Comparison of ENCODE assay signal across 8 mouse cellular contexts in genomic region chr10:61343950-61344349, GRCm38 (mm10). TPM values are rescaled to one million over a fixed set of nuclear protein-coding genes. Genes with fewer than 3 reads are reported as not detected.
DNase-seq lines count a peak whose midpoint lies in the region; ATAC-seq and TF ChIP-seq lines count a peak whose summit lies in the region.

No protein-coding gene starts in this region.

- peaks cover 35% of the 10 kb centered on the region for H3K36me3 ChIP-seq in midbrain, embryonic 10.5 days
- no peaks in the 10 kb centered on the region for H3K36me3 ChIP-seq in midbrain, embryonic 16.5 days (ENCODE audit: control insufficient read depth, insufficient read depth, low read length)
- H3K36me3 ChIP-seq in embryonic facial prominence, embryonic 11.5 days (replicated peaks; ENCODE audit: control insufficient read depth, insufficient read depth, low read depth, low read length): no peaks in the 10 kb centered on the region
- peaks cover 56% of the 10 kb centered on the region for H3K36me3 ChIP-seq in lung, embryonic 14.5 days (ENCODE audit: insufficient read depth)

- no peaks in the 10 kb centered on the region for H3K9me3 ChIP-seq in midbrain, embryonic 10.5 days (replicated peaks)
- H3K9me3 ChIP-seq in midbrain, embryonic 16.5 days (replicated peaks; ENCODE audit: control insufficient read depth, low read length, poor library complexity, severe bottlenecking): no peaks in the 10 kb centered on the region
- H3K9me3 ChIP-seq in embryonic facial prominence, embryonic 11.5 days (replicated peaks; ENCODE audit: control insufficient read depth, low read length): no peaks in the 10 kb centered on the region
- H3K9me3 ChIP-seq in lung, embryonic 14.5 days (ENCODE audit: low read depth, low read length): no peaks in the 10 kb centered on the region

- TF ChIP-seq CTCF in lung, embryonic 14.5 days (IDR thresholded peaks at IDR 0.05; ENCODE audit: low read depth): peak; percentile 84

- no peak overlapping the region for H3K27ac ChIP-seq in midbrain, embryonic 10.5 days (replicated peaks)
- H3K27ac ChIP-seq in midbrain, embryonic 16.5 days (ENCODE audit: low read length): no peak overlapping the region
- no peak overlapping the region for H3K27ac ChIP-seq in embryonic facial prominence, embryonic 11.5 days (replicated peaks; ENCODE audit: low read depth, low read length)
- H3K27ac ChIP-seq in lung, embryonic 14.5 days (ENCODE audit: low read depth): no peak overlapping the region

- H3K4me2 ChIP-seq in midbrain, embryonic 16.5 days (ENCODE audit: low read length): no peak overlapping the region
- H3K4me2 ChIP-seq in embryonic facial prominence, embryonic 11.5 days (ENCODE audit: low read depth, low read length): no peak overlapping the region
- no peak overlapping the region for H3K4me2 ChIP-seq in lung, embryonic 14.5 days

- H3K4me1 ChIP-seq in midbrain, embryonic 10.5 days: peaks cover 35% of the 10 kb centered on the region
- no peaks in the 10 kb centered on the region for H3K4me1 ChIP-seq in midbrain, embryonic 16.5 days (ENCODE audit: control insufficient read depth, insufficient read depth, low read length)
- no peaks in the 10 kb centered on the region for H3K4me1 ChIP-seq in embryonic facial prominence, embryonic 11.5 days (ENCODE audit: control insufficient read depth, insufficient read depth, low read length)
- no peaks in the 10 kb centered on the region for H3K4me1 ChIP-seq in lung, embryonic 14.5 days (ENCODE audit: insufficient read depth)

- no peak for ATAC-seq in midbrain, embryonic 16.5 days
- no peak for ATAC-seq in embryonic facial prominence, embryonic 11.5 days (replicated peaks; ENCODE audit: insufficient number of reproducible peaks, low FRiP score, low TSS enrichment, low read depth)
- no peak for ATAC-seq in lung, embryonic 14.5 days (ENCODE audit: insufficient read depth)
- no peak for ATAC-seq in activated CD4-positive, CD25-positive, alpha-beta regulatory T cell, adult 4 months

- 58% methylated on average over 8 of the region's 8 CpGs for whole genome bisulfite sequencing in midbrain, embryonic 10.5 days
- WGBS in midbrain, embryonic 16.5 days: 60% methylated on average over 8 of the region's 8 CpGs
- 68% methylated on average over 8 of the region's 8 CpGs for WGBS in embryonic facial prominence, embryonic 11.5 days
- 60% methylated on average over 8 of the region's 8 CpGs for WGBS in large intestine, adult 2 months
- 63% methylated on average over 8 of the region's 8 CpGs for WGBS in lung, embryonic 14.5 days

- no peak overlapping the region for H3K9ac ChIP-seq in midbrain, embryonic 16.5 days (ENCODE audit: low read depth, low read length)
- no peak overlapping the region for H3K9ac ChIP-seq in embryonic facial prominence, embryonic 11.5 days (replicated peaks; ENCODE audit: low read length)
- no peak overlapping the region for H3K9ac ChIP-seq in lung, embryonic 14.5 days

- H3K27me3 ChIP-seq in midbrain, embryonic 10.5 days (ENCODE audit: low read depth, poor library complexity, severe bottlenecking): no peaks in the 10 kb centered on the region
- no peaks in the 10 kb centered on the region for H3K27me3 ChIP-seq in midbrain, embryonic 16.5 days (ENCODE audit: control insufficient read depth, insufficient read depth, low read depth, low read length)
- no peaks in the 10 kb centered on the region for H3K27me3 ChIP-seq in embryonic facial prominence, embryonic 11.5 days (ENCODE audit: control insufficient read depth, insufficient read depth, low read length)
- H3K27me3 ChIP-seq in lung, embryonic 14.5 days (ENCODE audit: insufficient read depth, low read length): no peaks in the 10 kb centered on the region

- H3K4me3 ChIP-seq in midbrain, embryonic 10.5 days: no peak overlapping the region
- H3K4me3 ChIP-seq in midbrain, embryonic 16.5 days (ENCODE audit: low read depth, low read length): no peak overlapping the region
- no peak overlapping the region for H3K4me3 ChIP-seq in embryonic facial prominence, embryonic 11.5 days (ENCODE audit: low read depth, low read length)
- no peak overlapping the region for H3K4me3 ChIP-seq in lung, embryonic 14.5 days (ENCODE audit: low read depth, low read length)

- peak; percentile 66 for DNase-seq in midbrain, embryonic 10.5 days (ENCODE audit: low spot score)
- peak; percentile 87 for DNase-seq in adrenal gland, postnatal 14 days
- peak; percentile 63 for DNase-seq in embryonic facial prominence, embryonic 11.5 days (ENCODE audit: low spot score)
- peak; percentile 10 for DNase-seq in large intestine, adult 2 months (ENCODE audit: low read depth, low spot score)
- peak; percentile 78 for DNase-seq in lung, embryonic 14.5 days
- peak; percentile 74 for DNase-seq in right cerebral cortex, postnatal 4 days

RNA-seq across cellular contexts. Expression of gene Pald1, which starts 39.4 kb away (rescaled TPM):
- 35.8 and 36.1 TPM in 2 replicates for polyA plus RNA-seq in midbrain, embryonic 10.5 days (2016; fragmentation: Nextera tagmentation; extraction: Ambion mirVana)
- 20.2 and 20.6 TPM in 2 replicates for polyA plus RNA-seq in midbrain, embryonic 16.5 days (2015; fragmentation: Nextera tagmentation; extraction: Ambion mirVana)
- 41.8 and 44.5 TPM in 2 replicates for total RNA-seq in adrenal gland, postnatal 14 days (2021)
- 15.1 and 16.1 TPM in 2 replicates for polyA plus RNA-seq in embryonic facial prominence, embryonic 11.5 days (2014; fragmentation: Nextera tagmentation; extraction: Ambion mirVana)
- polyA plus RNA-seq in large intestine, adult 2 months (2012; rRNA removed): 3.3 and 4.0 TPM in 2 replicates
- 44.1 and 47.5 TPM in 2 replicates for polyA plus RNA-seq in lung, embryonic 14.5 days (2014; fragmentation: Nextera tagmentation; extraction: Ambion mirVana)
- polyA plus RNA-seq in activated CD4-positive, CD25-positive, alpha-beta regulatory T cell, adult 4 months (2017; shearing (Covaris generic)): not detected

RNA-seq across cellular contexts. Expression of gene Prf1, which starts 46.3 kb away (rescaled TPM):
- not detected in 2 replicates for polyA plus RNA-seq in midbrain, embryonic 10.5 days (2016; fragmentation: Nextera tagmentation; extraction: Ambion mirVana)
- not detected in 2 replicates for polyA plus RNA-seq in midbrain, embryonic 16.5 days (2015; fragmentation: Nextera tagmentation; extraction: Ambion mirVana)
- 0.22 and 0.26 TPM in 2 replicates for total RNA-seq in adrenal gland, postnatal 14 days (2021)
- polyA plus RNA-seq in embryonic facial prominence, embryonic 11.5 days (2014; fragmentation: Nextera tagmentation; extraction: Ambion mirVana): not detected in 2 replicates
- 1.2 and 1.8 TPM in 2 replicates for polyA plus RNA-seq in large intestine, adult 2 months (2012; rRNA removed)
- not detected in 2 replicates for polyA plus RNA-seq in lung, embryonic 14.5 days (2014; fragmentation: Nextera tagmentation; extraction: Ambion mirVana)
- 1 to 10 TPM; 5.1 to 6.7 TPM for polyA plus RNA-seq in activated CD4-positive, CD25-positive, alpha-beta regulatory T cell, adult 4 months (2017; shearing (Covaris generic))

Comparison
In these comparisons a context has a peak if more than half of its experiments do, and no peak if none do; other contexts are left out.
1. DNase-seq: peak in every context shown above with its lines; median percentile 87 in adrenal gland, postnatal 14 days; 78 in lung, embryonic 14.5 days; 74 in right cerebral cortex, postnatal 4 days; 66 in midbrain, embryonic 10.5 days; 63 in embryonic facial prominence, embryonic 11.5 days; 10 in large intestine, adult 2 months.